ENCODE assay signal across 38 mouse cellular contexts in genomic region chr11:49262286-49262685, GRCm38 (mm10). TPM values are rescaled to one million over a fixed set of nuclear protein-coding genes. Genes with fewer than 3 reads are reported as not detected.
DNase-seq lines count a peak whose midpoint lies in the region; ATAC-seq and TF ChIP-seq lines count a peak whose summit lies in the region.
"Had no signal": no experiment of that assay in that cellular context is flagged by ENCODE, and none has a peak within 500 bp of the region (broad histone marks: within the 10 kb centered on the region; RNA-seq: fewer than 3 reads in every experiment).

No protein-coding gene starts in this region.

- 69% methylated on average over 5 of the region's 5 CpGs for WGBS in heart, adult 2 months
- WGBS in neural tube, embryonic 12.5 days = 95% methylated on average over 5 of the region's 5 CpGs

- intact Hi-C loops in heart, adult 2 months (cut with DNase I) = no loop called here
- intact Hi-C loops in heart, postnatal 25 days (cut with DNase I) = no loop called here

- ATAC-seq in neural tube, embryonic 12.5 days (ENCODE audit: low FRiP score, low read depth) = no peak
- ATAC-seq: activated CD4-positive, CD25-positive, alpha-beta regulatory T cell, adult 4 months; inflammation-experienced regulatory T-cells, adult 6 months had no signal

- no peak for TF ChIP-seq EP300 in heart, adult 2 months (IDR thresholded peaks at IDR 0.05; ENCODE audit: insufficient read depth, low read depth, low read length)

- TF ChIP-seq CTCF in heart, adult 2 months (IDR thresholded peaks at IDR 0.05) = no peak

- peaks cover 13% of the 10 kb centered on the region for H3K4me1 ChIP-seq in heart, adult 2 months (ENCODE audit: control insufficient read depth, insufficient read depth, low read length)
- no peaks in the 10 kb centered on the region for H3K4me1 ChIP-seq in neural tube, embryonic 12.5 days
- H3K4me1 ChIP-seq: embryonic facial prominence, embryonic 13.5 days; forebrain, embryonic 10.5 days; limb, embryonic 10.5 days had no signal

- H3K27ac ChIP-seq in heart, adult 2 months = peak overlapping the region; percentile 15
- no peak overlapping the region for H3K27ac ChIP-seq in neural tube, embryonic 12.5 days
- H3K27ac ChIP-seq: embryonic facial prominence, embryonic 13.5 days; forebrain, embryonic 10.5 days; kidney, embryonic 15.5 days; limb, embryonic 10.5 days; limb, embryonic 15.5 days; liver, embryonic 14.5 days; stomach, postnatal 0 days had no signal

- no peak overlapping the region for H3K4me3 ChIP-seq in heart, adult 2 months
- H3K4me3 ChIP-seq in neural tube, embryonic 12.5 days = no peak overlapping the region
- H3K4me3 ChIP-seq: embryonic facial prominence, embryonic 13.5 days; forebrain, embryonic 10.5 days; kidney, embryonic 15.5 days; limb, embryonic 10.5 days; limb, embryonic 15.5 days had no signal

- peaks cover 4% of the 10 kb centered on the region for H3K79me2 ChIP-seq in heart, adult 2 months (replicated peaks; ENCODE audit: control insufficient read depth, insufficient read depth, low read length)

- TF ChIP-seq POLR2A in heart, adult 2 months (IDR thresholded peaks at IDR 0.05; ENCODE audit: insufficient read depth, low read depth, low read length) = no peak

- H3K4me2 ChIP-seq in neural tube, embryonic 12.5 days (replicated peaks) = no peak overlapping the region
- H3K4me2 ChIP-seq: embryonic facial prominence, embryonic 13.5 days; kidney, embryonic 15.5 days; limb, embryonic 15.5 days; lung, embryonic 14.5 days had no signal

- H3K36me3 ChIP-seq in heart, adult 2 months (ENCODE audit: control insufficient read depth, insufficient read depth, low read length) = peaks cover 18% of the 10 kb centered on the region
- peaks cover 23% of the 10 kb centered on the region for H3K36me3 ChIP-seq in neural tube, embryonic 12.5 days

- H3K9me3 ChIP-seq in neural tube, embryonic 12.5 days = no peaks in the 10 kb centered on the region
- H3K9me3 ChIP-seq: embryonic facial prominence, embryonic 13.5 days; forebrain, embryonic 10.5 days; kidney, embryonic 15.5 days; limb, embryonic 10.5 days; limb, embryonic 15.5 days had no signal

- no peaks in the 10 kb centered on the region for H3K27me3 ChIP-seq in heart, adult 2 months (ENCODE audit: control insufficient read depth, insufficient read depth, low read length)
- no peaks in the 10 kb centered on the region for H3K27me3 ChIP-seq in neural tube, embryonic 12.5 days (replicated peaks)
- H3K27me3 ChIP-seq: embryonic facial prominence, embryonic 13.5 days; kidney, embryonic 15.5 days; limb, embryonic 15.5 days had no signal

- H3K9ac ChIP-seq in heart, adult 2 months (ENCODE audit: low read depth, low read length) = 0 out of 2 replicates have a peak overlapping the region, but pooled peaks have one; percentile 14
- H3K9ac ChIP-seq in neural tube, embryonic 12.5 days = 0 out of 2 replicates have a peak overlapping the region, but pooled peaks have one; percentile 26
- H3K9ac ChIP-seq: embryonic facial prominence, embryonic 13.5 days; kidney, embryonic 15.5 days; limb, embryonic 15.5 days; liver, embryonic 14.5 days; lung, embryonic 14.5 days had no signal

- no peak for DNase-seq in heart, adult 2 months
- no peak for DNase-seq in heart, postnatal 25 days (ENCODE audit: low spot score)
- peak; percentile 63 for DNase-seq in kidney, adult 9 months
- no peak for DNase-seq in kidney, adult 18-20 months
- no peak for DNase-seq in neural tube, embryonic 10.5 days (ENCODE audit: extremely low spot score, low spot score)
- no peak for DNase-seq in left cerebral cortex, adult 9 months (ENCODE audit: low spot score in 2 of 2)
- DNase-seq: adrenal gland, adult 2 months; adrenal gland, postnatal 36 days; B cell, adult 2 months; cerebellum, adult 18-20 months; gastrocnemius, postnatal 36 days; heart, postnatal 14 days; kidney, postnatal 4 days; lung, embryonic 14.5 days; lung, postnatal 14 days; right cerebral cortex, adult 18-20 months; thymus, postnatal 4 days had no signal

RNA-seq across cellular contexts. Expression of gene Olfr1393, which starts 15.8 kb away (rescaled TPM):
- total RNA-seq in heart, adult 2 months (2021) = under 1 TPM; 0.39 TPM
- polyA plus RNA-seq in heart, adult 2 months (2012; rRNA removed) = 1.8 and 2.1 TPM in 2 replicates
- total RNA-seq in heart, postnatal 25 days (2021) = under 1 TPM; 0.10 to 0.11 TPM
- 0.06 TPM in 1 of 2 replicates, not detected in the other for polyA plus RNA-seq in neural tube, embryonic 12.5 days (2016; fragmentation: Nextera tagmentation; extraction: Ambion mirVana)
- total RNA-seq: adrenal gland, postnatal 36 days; common myeloid progenitor, adult 5-6 weeks; ES-E14; gastrocnemius, postnatal 36 days; layer of hippocampus, adult 8-10 months; layer of hippocampus, postnatal 25 days had no signal
- polyA plus RNA-seq: activated CD4-positive, CD25-positive, alpha-beta regulatory T cell, adult 4 months; adrenal gland, adult 2 months; embryonic facial prominence, embryonic 13.5 days; hindbrain, embryonic 11.5 days; inflammation-experienced regulatory T-cells, adult 6 months; kidney, embryonic 15.5 days; limb, embryonic 10.5 days; limb, embryonic 15.5 days; lung, embryonic 14.5 days; stomach, postnatal 0 days; thymus, postnatal 0 days had no signal

RNA-seq across cellular contexts. Expression of gene Mgat1, which starts 18.3 kb away (rescaled TPM):
- 10 to 100 TPM; 59.2 to 72.3 TPM for total RNA-seq in heart, adult 2 months (2021)
- polyA plus RNA-seq in heart, adult 2 months (2012; rRNA removed) = 74.4 and 86.4 TPM in 2 replicates
- 10 to 100 TPM; 49.1 to 64.1 TPM for total RNA-seq in heart, postnatal 25 days (2021)
- 36.6 and 36.7 TPM in 2 replicates for polyA plus RNA-seq in neural tube, embryonic 12.5 days (2016; fragmentation: Nextera tagmentation; extraction: Ambion mirVana)

RNA-seq across cellular contexts. Expression of gene Olfr1392, which starts 22.8 kb away (rescaled TPM):
- total RNA-seq in heart, adult 2 months (2021) = not detected
- 0.08 TPM in 1 of 2 replicates, not detected in the other for polyA plus RNA-seq in heart, adult 2 months (2012; rRNA removed)
- not detected for total RNA-seq in heart, postnatal 25 days (2021)
- 0.20 TPM in 1 of 2 replicates, not detected in the other for polyA plus RNA-seq in neural tube, embryonic 12.5 days (2016; fragmentation: Nextera tagmentation; extraction: Ambion mirVana)
- total RNA-seq: adrenal gland, adult 2 months; adrenal gland, postnatal 36 days; common myeloid progenitor, adult 5-6 weeks; ES-E14; gastrocnemius, postnatal 36 days; heart, adult 8-10 months; heart, postnatal 14 days; layer of hippocampus, adult 8-10 months; layer of hippocampus, postnatal 25 days had no signal
- polyA plus RNA-seq: activated CD4-positive, CD25-positive, alpha-beta regulatory T cell, adult 4 months; embryonic facial prominence, embryonic 13.5 days; forebrain, embryonic 10.5 days; heart, embryonic 14.5 days; hindbrain, embryonic 11.5 days; inflammation-experienced regulatory T-cells, adult 6 months; limb, embryonic 10.5 days; lung, embryonic 14.5 days; spleen, adult 2 months; stomach, postnatal 0 days; thymus, postnatal 0 days had no signal

RNA-seq across cellular contexts. Expression of gene Olfr10, which starts 42.3 kb away (rescaled TPM):
- total RNA-seq in heart, adult 2 months (2021) = not detected
- polyA plus RNA-seq in heart, adult 2 months (2012; rRNA removed) = not detected in 2 replicates
- not detected for total RNA-seq in heart, postnatal 25 days (2021)
- not detected in 2 replicates for polyA plus RNA-seq in neural tube, embryonic 12.5 days (2016; fragmentation: Nextera tagmentation; extraction: Ambion mirVana)
- total RNA-seq: adrenal gland, adult 2 months; adrenal gland, postnatal 36 days; common myeloid progenitor, adult 5-6 weeks; ES-E14; gastrocnemius, postnatal 36 days; heart, adult 8-10 months; heart, postnatal 14 days; layer of hippocampus, adult 8-10 months; layer of hippocampus, postnatal 25 days; left cerebral cortex, postnatal 10 days had no signal
- polyA plus RNA-seq: activated CD4-positive, CD25-positive, alpha-beta regulatory T cell, adult 4 months; adrenal gland, adult 2 months; brain, embryonic 14.5 days; embryonic facial prominence, embryonic 13.5 days; forebrain, embryonic 10.5 days; heart, embryonic 14.5 days; hindbrain, embryonic 11.5 days; inflammation-experienced regulatory T-cells, adult 6 months; kidney, embryonic 15.5 days; limb, embryonic 10.5 days; limb, embryonic 15.5 days; liver, embryonic 14.5 days; lung, embryonic 14.5 days; spleen, adult 2 months; stomach, postnatal 0 days; thymus, postnatal 0 days had no signal

RNA-seq across cellular contexts. Expression of gene Zfp62, which starts 59.2 kb away (rescaled TPM):
- total RNA-seq in heart, adult 2 months (2021) = 10 to 100 TPM; 23.9 to 28.9 TPM
- polyA plus RNA-seq in heart, adult 2 months (2012; rRNA removed) = 2.9 and 8.2 TPM in 2 replicates
- 10 to 100 TPM; 21.5 to 29.6 TPM for total RNA-seq in heart, postnatal 25 days (2021)
- 49.5 and 61.0 TPM in 2 replicates for polyA plus RNA-seq in neural tube, embryonic 12.5 days (2016; fragmentation: Nextera tagmentation; extraction: Ambion mirVana)
